7 mouse cellular contexts compared by ENCODE assay signal in the genomic region with DNA sequence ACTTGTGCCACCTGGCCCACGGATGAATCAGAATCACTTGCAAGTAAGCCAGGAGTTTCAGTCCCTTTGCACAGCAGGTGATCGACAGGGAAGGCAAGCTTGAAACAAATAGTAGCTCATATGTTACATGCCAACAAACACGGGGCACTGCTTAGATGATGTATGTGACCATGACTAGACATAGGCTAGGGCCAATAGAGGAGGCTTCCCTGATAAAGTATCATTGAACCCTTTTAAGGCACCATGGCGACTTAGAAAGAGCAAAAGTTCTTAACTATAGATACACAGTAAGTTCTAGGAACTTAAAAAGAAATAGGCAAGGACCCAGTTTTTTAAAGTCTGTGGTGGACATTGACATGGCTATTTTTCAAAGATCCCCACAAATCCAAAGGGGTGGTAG. TPM values are rescaled to one million over a fixed set of nuclear protein-coding genes. Genes with fewer than 3 reads are reported as not detected.
DNase-seq lines count a peak whose midpoint lies in the region; ATAC-seq and TF ChIP-seq lines count a peak whose summit lies in the region.

A gene (minus strand): TSS at position 101 of the 400 bp plus-strand sequence.

- no peak for TF ChIP-seq CTCF in E14TG2a.4 (conservative IDR thresholded peaks at IDR 0.05; ENCODE audit: low read length)

- H3K27ac ChIP-seq in limb, embryonic 13.5 days = peak within 1 kb of the TSS; percentile 91

- peak within 1 kb of the TSS; percentile 85 for H3K4me2 ChIP-seq in limb, embryonic 13.5 days (replicated peaks)

- WGBS in limb, embryonic 13.5 days = 83% methylated on average over 4 of the region's 4 CpGs

- H3K36me3 ChIP-seq in E14TG2a.4 (ENCODE audit: insufficient read depth, low read length) = no peaks in the 10 kb centered on the region
- H3K36me3 ChIP-seq in limb, embryonic 13.5 days = peaks cover 2% of the 10 kb centered on the region; the same call in 1 of the 2 replicates

- peaks cover 14% of the 10 kb centered on the region for H3K4me1 ChIP-seq in E14TG2a.4 (replicated peaks; ENCODE audit: low read depth, low read length)
- H3K4me1 ChIP-seq in limb, embryonic 13.5 days = peaks cover 20% of the 10 kb centered on the region

- no peak for ATAC-seq in limb, embryonic 13.5 days (ENCODE audit: low FRiP score, low read depth)
- no peak for ATAC-seq in megakaryocyte-erythroid progenitor cell, adult 5-6 weeks (replicated peaks; ENCODE audit: low FRiP score, low TSS enrichment, poor library complexity, severe bottlenecking)
- no peak for ATAC-seq in erythroblast, adult 5-6 weeks (replicated peaks; ENCODE audit: low FRiP score, poor library complexity, severe bottlenecking)

- peaks cover 65% of the 10 kb centered on the region for H3K27me3 ChIP-seq in E14TG2a.4 (ENCODE audit: insufficient read depth, low read length)
- peaks cover 30% of the 10 kb centered on the region for H3K27me3 ChIP-seq in limb, embryonic 13.5 days

- H3K9ac ChIP-seq in limb, embryonic 13.5 days = peak within 1 kb of the TSS; percentile 88

- H3K4me3 ChIP-seq in E14TG2a.4 (replicated peaks; ENCODE audit: low read length) = peak within 1 kb of the TSS; percentile 81
- H3K4me3 ChIP-seq in limb, embryonic 13.5 days = peak within 1 kb of the TSS; percentile 79

- no peak for DNase-seq in adrenal gland, postnatal 25 days
- no peak for DNase-seq in heart, adult 8-10 months (ENCODE audit: low spot score)
- no peak for DNase-seq in cerebellum, adult 9-11 months

- H3K9me3 ChIP-seq in E14TG2a.4 (ENCODE audit: low read length) = no peaks in the 10 kb centered on the region
- H3K9me3 ChIP-seq in limb, embryonic 13.5 days = no peaks in the 10 kb centered on the region

RNA-seq across cellular contexts. Expression of the gene that starts here (rescaled TPM):
- total RNA-seq in adrenal gland, postnatal 25 days (2021) = 26.3 and 28.8 TPM in 2 replicates
- 10 to 100 TPM; 17.4 to 32.9 (median 23.8) TPM for total RNA-seq in heart, adult 8-10 months (2022)
- polyA plus RNA-seq in limb, embryonic 13.5 days (2015; fragmentation: Nextera tagmentation; extraction: Ambion mirVana) = 17.9 and 18.6 TPM in 2 replicates
- not detected in 2 replicates for total RNA-seq in megakaryocyte-erythroid progenitor cell, adult 5-6 weeks (2014; fragmentation: Nextera tagmentation)
- not detected in 2 replicates for total RNA-seq in megakaryocyte-erythroid progenitor cell, adult 5-6 weeks (2017)
- total RNA-seq in erythroblast, adult 5-6 weeks (2015; ENCODE audit: low replicate concordance) = 0.42 TPM in 1 of 2 replicates, not detected in the other
- total RNA-seq in erythroblast, adult 5-6 weeks (2017; ENCODE audit: low replicate concordance) = 0.70 TPM in 1 of 2 replicates, not detected in the other

Comparison
In these comparisons a context has a peak if more than half of its experiments do, and no peak if none do; other contexts are left out.
1. RNA of the gene that starts here (total RNA-seq): 26.3 to 28.8 TPM in adrenal gland, postnatal 25 days and 17.4 to 32.9 TPM in heart, adult 8-10 months; not detected in megakaryocyte-erythroid progenitor cell, adult 5-6 weeks and 0.42 to 0.70 TPM in erythroblast, adult 5-6 weeks; every median in the first group is over 10 times any median in the second.